Mouse (Mus musculus) testis, adult 10 weeks (tissue): ENCODE data around the gene Gm8653. TPM values are rescaled to one million over a fixed set of nuclear protein-coding genes. Genes with fewer than 3 reads are reported as not detected.

Experiments
- polyA plus RNA-seq: library from polyadenylated mRNA; stranded (reverse); fragments of 350-450 nt; fragmentation: Illumina TruSeq; extraction: RNeasy Lipid Tissue Mini Kit (QIAGEN cat#74804); gene quantifications from one replicate; pipeline ENCODE4 v1.2.3, GENCODE M21; 2014; ENCODE audit warnings: low read depth, low replicate concordance

Gm8653 gene
- not detected for polyA plus RNA-seq

DNA sequence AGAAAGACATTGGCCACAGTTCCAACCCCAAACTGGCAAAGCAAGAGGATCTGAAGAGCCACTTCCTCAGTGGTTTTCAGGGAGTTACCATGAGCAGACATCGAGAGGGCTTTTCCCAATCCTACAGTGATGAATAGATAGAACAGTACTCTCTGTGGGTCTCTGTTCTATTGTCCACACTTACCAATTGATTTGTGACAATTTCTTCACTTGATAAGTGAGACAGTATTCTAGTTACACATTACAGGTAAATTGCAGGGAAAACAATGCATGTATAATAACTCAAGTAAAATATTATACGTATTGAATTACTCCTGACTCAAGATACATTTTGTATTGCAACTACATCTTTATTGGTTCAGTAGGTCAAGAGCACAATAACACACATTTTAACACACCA, at the start of gene Gm8653:
Gene Gm8653 (minus strand): TSS at position 101 of the 400 bp plus-strand sequence.

GRCm38 (mm10) chr7:22229384-22229783, 28.3 kb upstream of the Gm8653 start, which contains the start of gene Gm8453:
TSS of gene Gm8453 (minus strand) at chr7:22229484.

DNA sequence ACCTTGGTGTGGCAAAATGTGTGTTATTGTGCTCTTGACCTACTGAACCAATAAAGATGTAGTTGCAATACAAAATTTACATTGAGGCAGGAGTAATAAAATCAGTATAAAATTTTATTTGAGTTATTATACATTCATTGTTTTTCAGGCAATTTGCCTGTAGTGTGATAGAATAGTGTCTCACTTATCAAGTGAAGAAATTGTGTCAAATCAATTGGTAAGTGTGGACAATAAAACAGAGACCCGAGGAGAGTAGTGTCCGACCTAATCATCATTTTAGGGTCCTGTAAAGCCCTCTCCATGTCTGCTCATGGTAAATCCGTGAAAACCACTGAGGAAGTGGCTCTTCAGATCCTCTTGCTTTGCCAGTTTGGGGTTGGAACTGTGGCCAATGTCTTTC, 12.0 kb downstream of the Gm8653 start, which contains the start of gene Vmn1r143:
Gene Vmn1r143 (plus strand): TSS at position 301 of the 400 bp plus-strand sequence.

DNA sequence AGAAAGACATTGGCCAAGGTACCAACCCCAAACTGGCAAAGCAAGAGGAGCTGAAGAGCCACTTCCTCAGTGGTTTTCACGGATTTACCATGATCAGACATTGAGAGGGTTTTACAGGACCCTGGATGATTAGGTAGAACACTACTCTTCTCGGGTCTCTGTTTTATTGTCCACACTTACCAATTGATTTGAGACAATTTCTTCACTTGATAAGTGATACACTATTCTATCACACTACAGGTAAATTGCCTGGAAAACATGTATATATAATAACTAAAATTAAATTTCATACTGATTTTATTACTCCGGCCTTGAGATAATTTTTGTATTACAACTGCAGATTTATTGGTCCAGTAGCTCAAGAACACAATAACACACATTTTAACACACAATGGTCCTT, 37.1 kb downstream of the Gm8653 start, which contains the start of gene Vmn1r142:
Gene Vmn1r142 (minus strand): TSS at position 101 of the 400 bp plus-strand sequence.

Other genes with a start within 250 kb of the Gm8653 start
- gene Vmn1r137, start 206.7 kb downstream of the Gm8653 start, polyA plus RNA-seq: not detected
- gene Vmn1r138, start 172.4 kb downstream of the Gm8653 start, polyA plus RNA-seq: not detected
- not detected for gene Gm6176, start 145.0 kb downstream of the Gm8653 start, polyA plus RNA-seq
- gene Vmn1r139, start 132.2 kb downstream of the Gm8653 start, polyA plus RNA-seq: not detected
- not detected for gene Gm16451, start 83.0 kb downstream of the Gm8653 start, polyA plus RNA-seq
- gene Gm10666, start 66.5 kb downstream of the Gm8653 start, polyA plus RNA-seq: not detected
- not detected for gene Vmn1r142, start 37.2 kb downstream of the Gm8653 start, polyA plus RNA-seq
- not detected for gene Vmn1r143, start 11.9 kb downstream of the Gm8653 start, polyA plus RNA-seq
- not detected for gene Gm8453, start 28.2 kb upstream of the Gm8653 start, polyA plus RNA-seq
- not detected for gene Gm4187, start 128.5 kb upstream of the Gm8653 start, polyA plus RNA-seq
- gene Gm8660, start 169.8 kb upstream of the Gm8653 start, polyA plus RNA-seq: not detected
- gene Vmn1r148, start 212.3 kb upstream of the Gm8653 start, polyA plus RNA-seq: not detected
- not detected for gene Vmn1r149, start 237.0 kb upstream of the Gm8653 start, polyA plus RNA-seq